Mouse (Mus musculus): ENCODE data around the gene Hsf2. TPM values are rescaled to one million over a fixed set of nuclear protein-coding genes. Genes with fewer than 3 reads are reported as not detected.
"Not testable (repeated sequence)": the region's sequence is repeated elsewhere in the genome, so short reads cannot be mapped to it uniquely, and the experiment has no call there.

The Hsf2 gene
- total and polyA plus RNA-seq, 2 experiments from 2014 or later, result 22.3 to 25.5 TPM

GRCm38 (mm10) chr10:57531616-57532217 is 45.5 kb downstream of the Hsf2 start:
- Histone ChIP-seq H3K36me3 (replicated peaks; ENCODE audit: control insufficient read depth, insufficient read depth, low read length) (peaks cover 10% of the 10 kb centered on the region), H3K4me2 (ENCODE audit: low read depth, low read length) (peak overlapping the region; percentile 75), H3K27ac (ENCODE audit: low read depth) (peak overlapping the region; percentile 96), H3K9me3 (replicated peaks; ENCODE audit: control insufficient read depth, low read length) (0 out of 2 replicates have a peak, but pooled peaks cover 3% of the 10 kb centered on the region), H3K4me3 (ENCODE audit: low read depth, low read length) (peak overlapping the region; percentile 84), H3K27me3 (ENCODE audit: control insufficient read depth, insufficient read depth, low read length) (no peaks in the 10 kb centered on the region), H3K4me1 (ENCODE audit: control insufficient read depth, insufficient read depth) (peaks cover 25% of the 10 kb centered on the region), H3K9ac (replicated peaks; ENCODE audit: low read depth, low read length) (peak overlapping the region; percentile 96)
- DNase-seq (ENCODE audit: low spot score) (peak; percentile 13), ATAC-seq (ENCODE audit: insufficient read depth, low read depth) (no peak)
- whole genome bisulfite sequencing, result 4% methylated on average over 24 of the region's 28 CpGs
- TF ChIP-seq EP300 (IDR thresholded peaks at IDR 0.05; ENCODE audit: low read depth), result no peak
- no peak for TF ChIP-seq CTCF (IDR thresholded peaks at IDR 0.05; ENCODE audit: low read depth)

DNA sequence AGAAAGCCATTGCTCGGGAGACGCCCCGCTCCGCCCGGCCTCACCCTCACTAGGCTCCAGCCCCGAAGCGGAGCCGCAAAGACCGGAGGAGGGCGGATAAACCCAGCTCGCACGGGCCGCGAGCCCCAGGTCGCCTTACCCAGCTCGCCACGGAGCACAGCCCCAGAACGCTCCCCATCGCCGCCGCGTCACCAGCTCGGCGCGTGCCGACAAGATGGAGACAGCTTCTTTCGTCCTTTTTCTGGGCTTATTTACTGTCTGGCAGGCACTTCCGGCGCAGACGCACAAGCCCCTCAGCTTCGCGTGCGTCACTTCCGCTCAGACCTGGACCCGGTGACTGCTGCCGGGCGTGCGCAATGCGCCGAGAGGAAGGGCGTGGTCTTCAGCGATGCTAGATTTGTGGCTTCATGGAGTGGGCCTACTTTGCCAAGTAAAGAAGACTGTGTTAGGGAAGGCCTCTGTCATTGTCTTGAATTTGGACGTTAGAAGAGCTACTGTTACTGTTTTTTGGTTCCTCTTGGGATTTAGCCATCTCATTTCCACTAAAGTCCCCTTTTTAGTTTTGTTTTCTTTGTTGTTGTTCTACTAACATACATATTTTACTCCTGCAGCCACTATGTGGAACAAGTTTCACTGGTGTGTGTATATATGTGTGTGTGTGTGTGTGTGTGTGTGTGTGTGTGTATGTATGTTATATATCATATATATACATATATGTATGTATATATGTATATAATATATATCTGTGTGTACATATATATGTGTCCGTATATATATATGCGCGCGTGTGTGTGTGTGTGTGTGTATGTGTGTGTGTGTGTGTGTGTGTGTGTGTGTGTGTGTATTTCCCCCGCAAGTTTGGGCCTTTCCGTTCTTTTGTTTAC is 46.3 kb downstream of the Hsf2 start, which contains the start of gene Serinc1:
TSS of gene Serinc1 (minus strand) at position 313 of the 884 bp plus-strand sequence.
- Histone ChIP-seq H3K27ac (ENCODE audit: low read depth) (peak within 1 kb of the TSS; percentile 96), H3K4me1 (ENCODE audit: control insufficient read depth, insufficient read depth) (peaks cover 25% of the 10 kb centered on the region), H3K9ac (replicated peaks; ENCODE audit: low read depth, low read length) (peak within 1 kb of the TSS; percentile 96), H3K27me3 (ENCODE audit: control insufficient read depth, insufficient read depth, low read length) (no peaks in the 10 kb centered on the region), H3K4me2 (ENCODE audit: low read depth, low read length) (peak within 1 kb of the TSS; percentile 75), H3K4me3 (ENCODE audit: low read depth, low read length) (peak within 1 kb of the TSS; percentile 84), H3K36me3 (replicated peaks; ENCODE audit: control insufficient read depth, insufficient read depth, low read length) (peaks cover 3% of the 10 kb centered on the region; the same call in 1 of the 2 replicates), H3K9me3 (replicated peaks; ENCODE audit: control insufficient read depth, low read length) (0 out of 2 replicates have a peak, but pooled peaks cover 5% of the 10 kb centered on the region)
- ATAC-seq (ENCODE audit: insufficient read depth, low read depth) (peak; percentile 100), DNase-seq (ENCODE audit: low spot score) (peak; percentile 95)
- TF ChIP-seq CTCF (IDR thresholded peaks at IDR 0.05; ENCODE audit: low read depth) (no peak), EP300 (IDR thresholded peaks at IDR 0.05; ENCODE audit: low read depth) (no peak; the same call in 1 of the 2 replicates)
- WGBS, result 12% methylated on average over 49 of the region's 49 CpGs

DNA sequence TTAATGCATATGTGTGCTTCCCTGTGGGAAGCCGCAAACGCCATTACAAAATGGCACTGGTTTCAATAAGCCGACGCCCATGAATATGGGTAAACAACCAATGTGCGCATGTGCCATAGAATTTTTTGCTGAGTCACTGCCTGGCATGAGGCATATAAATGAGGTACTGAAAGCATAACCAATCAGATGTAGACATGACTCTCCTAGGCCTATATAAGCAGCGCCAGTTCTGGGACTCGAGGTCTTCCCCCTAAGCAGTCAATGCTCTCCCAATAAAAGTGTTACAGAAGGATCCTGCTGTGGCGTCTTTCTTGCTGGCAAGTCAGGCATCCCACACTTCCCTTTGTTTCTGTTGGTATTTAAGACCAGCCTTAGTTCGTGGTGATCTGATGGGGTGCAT is 57.7 kb downstream of the Hsf2 start:
- WGBS, result 86% methylated on average over 9 of the region's 9 CpGs
- not testable (repeated sequence) for ATAC-seq (ENCODE audit: insufficient read depth, low read depth); H3K9ac ChIP-seq (replicated peaks; ENCODE audit: low read depth, low read length)

GRCm38 (mm10) chr10:57549631-57550030 is 63.4 kb downstream of the Hsf2 start:
- no peak overlapping the region for H3K27ac ChIP-seq (ENCODE audit: low read depth)
- no peak overlapping the region for H3K9ac ChIP-seq (replicated peaks; ENCODE audit: low read depth, low read length)
- TF ChIP-seq CTCF (IDR thresholded peaks at IDR 0.05; ENCODE audit: low read depth) (no peak), EP300 (IDR thresholded peaks at IDR 0.05; ENCODE audit: low read depth) (no peak)
- ATAC-seq (ENCODE audit: insufficient read depth, low read depth) (no peak), DNase-seq (ENCODE audit: low spot score) (no peak)
- no peaks in the 10 kb centered on the region for H3K27me3 ChIP-seq (ENCODE audit: control insufficient read depth, insufficient read depth, low read length)
- H3K4me3 ChIP-seq (ENCODE audit: low read depth, low read length), result no peak overlapping the region
- H3K4me1 ChIP-seq (ENCODE audit: control insufficient read depth, insufficient read depth), result no peaks in the 10 kb centered on the region
- 70% methylated on average over 4 of the region's 4 CpGs for WGBS
- H3K36me3 ChIP-seq (replicated peaks; ENCODE audit: control insufficient read depth, insufficient read depth, low read length), result no peaks in the 10 kb centered on the region
- no peaks in the 10 kb centered on the region for H3K9me3 ChIP-seq (replicated peaks; ENCODE audit: control insufficient read depth, low read length)
- H3K4me2 ChIP-seq (ENCODE audit: low read depth, low read length), result no peak overlapping the region

More for the DNA sequence above, 57.7 kb downstream of the Hsf2 start:
- not testable (repeated sequence) for H3K27ac ChIP-seq (ENCODE audit: low read depth); H3K27me3 ChIP-seq (ENCODE audit: control insufficient read depth, insufficient read depth, low read length); H3K4me3 ChIP-seq (ENCODE audit: low read depth, low read length); DNase-seq (ENCODE audit: low spot score); H3K36me3 ChIP-seq (replicated peaks; ENCODE audit: control insufficient read depth, insufficient read depth, low read length); H3K4me1 ChIP-seq (ENCODE audit: control insufficient read depth, insufficient read depth); H3K4me2 ChIP-seq (ENCODE audit: low read depth, low read length); H3K9me3 ChIP-seq (replicated peaks; ENCODE audit: control insufficient read depth, low read length)

- WGBS, result 70% methylated on average over 1 of the region's 1 CpGs
- H3K4me3 ChIP-seq (ENCODE audit: low read depth, low read length), result no peak overlapping the region
- no peaks in the 10 kb centered on the region for H3K27me3 ChIP-seq (ENCODE audit: control insufficient read depth, insufficient read depth, low read length)
- ATAC-seq (ENCODE audit: insufficient read depth, low read depth), result no peak
- no peak overlapping the region for H3K9ac ChIP-seq (replicated peaks; ENCODE audit: low read depth, low read length)
- TF ChIP-seq EP300 (IDR thresholded peaks at IDR 0.05; ENCODE audit: low read depth) (no peak), CTCF (IDR thresholded peaks at IDR 0.05; ENCODE audit: low read depth) (no peak)
- no peaks in the 10 kb centered on the region for H3K9me3 ChIP-seq (replicated peaks; ENCODE audit: control insufficient read depth, low read length)
- no peak overlapping the region for H3K27ac ChIP-seq (ENCODE audit: low read depth)
- no peak overlapping the region for H3K4me2 ChIP-seq (ENCODE audit: low read depth, low read length)
- H3K4me1 ChIP-seq (ENCODE audit: control insufficient read depth, insufficient read depth), result no peaks in the 10 kb centered on the region
- H3K36me3 ChIP-seq (replicated peaks; ENCODE audit: control insufficient read depth, insufficient read depth, low read length), result no peaks in the 10 kb centered on the region
- DNase-seq (ENCODE audit: low spot score), result no peak
Measured at GRCm38 (mm10) chr10:57553719-57554118, 67.5 kb downstream of the Hsf2 start.
